Mouse (Mus musculus): ENCODE data around the gene Ubxn11. TPM values are rescaled to one million over a fixed set of nuclear protein-coding genes. Genes with fewer than 3 reads are reported as not detected.
A peak's percentile ranks its signal among the peaks of the same experiment; 100 is the strongest.

Gene Ubxn11
- total and polyA plus RNA-seq, 2 experiments = 0.09 to 0.66 TPM

GRCm38 (mm10) chr4:134061166-134061830, 41.1 kb upstream of the Ubxn11 start:
- WGBS = 68% methylated on average over 18 of the region's 18 CpGs
- H3K9ac ChIP-seq (ENCODE audit: low read depth, low read length) = no peak overlapping the region
- peak; percentile 46 for DNase-seq (ENCODE audit: extremely low read depth, low read depth, low spot score)

DNA sequence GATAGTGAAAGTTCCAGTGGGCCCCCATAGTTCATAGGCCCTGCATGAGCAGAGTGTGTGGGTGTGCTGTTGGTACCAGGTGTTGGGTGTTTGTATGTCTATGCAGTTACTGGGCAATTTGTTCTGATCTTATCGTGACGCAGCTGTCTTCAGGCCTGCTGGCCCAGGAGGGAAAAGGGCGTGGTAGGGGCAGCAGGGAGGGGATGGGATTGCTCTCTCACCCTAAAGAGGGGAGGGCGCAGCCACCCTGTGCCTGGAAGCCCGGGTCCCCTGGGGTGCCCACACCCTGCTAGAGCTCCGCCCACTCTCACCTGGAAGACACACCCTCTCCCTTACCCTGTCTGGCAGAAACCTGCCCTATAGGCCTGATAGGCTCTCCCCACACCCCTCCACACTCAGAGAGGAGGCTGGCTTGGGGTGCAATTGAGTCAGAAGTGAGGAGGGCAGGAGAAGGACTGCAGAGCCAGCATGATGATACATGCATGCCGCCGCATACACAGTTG, 40.4 kb upstream of the Ubxn11 start:
- H3K36me3 ChIP-seq (ENCODE audit: control insufficient read depth, insufficient read depth, low read length) = no peaks in the 10 kb centered on the region
- H3K79me2 ChIP-seq (ENCODE audit: control insufficient read depth, insufficient read depth, low read length) = no peaks in the 10 kb centered on the region
- WGBS = 73% methylated on average over 8 of the region's 8 CpGs
- no peaks in the 10 kb centered on the region; the same call in 1 of the 2 replicates for H3K4me1 ChIP-seq (ENCODE audit: control insufficient read depth, insufficient read depth, low read length)
- no peaks in the 10 kb centered on the region for H3K27me3 ChIP-seq (ENCODE audit: control insufficient read depth, insufficient read depth, low read length)
- no peak overlapping the region for H3K9ac ChIP-seq (ENCODE audit: low read depth, low read length)
- TF ChIP-seq CTCF (IDR thresholded peaks at IDR 0.05; ENCODE audit: low read depth, low read length) (no peak), POLR2A (IDR thresholded peaks at IDR 0.05; ENCODE audit: extremely low read depth, insufficient read depth, low read length) (no peak)
- H3K27ac ChIP-seq (replicated peaks; ENCODE audit: insufficient read depth, low read depth, low read length) = no peak overlapping the region
- no peak overlapping the region for H3K4me3 ChIP-seq (ENCODE audit: insufficient read depth, low read depth, low read length)
- DNase-seq (ENCODE audit: extremely low read depth, low read depth, low spot score) = no peak

More at GRCm38 (mm10) chr4:134061166-134061830, 41.1 kb upstream of the Ubxn11 start:
- Histone ChIP-seq H3K79me2 (ENCODE audit: control insufficient read depth, insufficient read depth, low read length) (no peaks in the 10 kb centered on the region), H3K27ac (replicated peaks; ENCODE audit: insufficient read depth, low read depth, low read length) (0 out of 2 replicates have a peak overlapping the region, but pooled peaks have one; percentile 38), H3K36me3 (ENCODE audit: control insufficient read depth, insufficient read depth, low read length) (no peaks in the 10 kb centered on the region), H3K27me3 (ENCODE audit: control insufficient read depth, insufficient read depth, low read length) (no peaks in the 10 kb centered on the region), H3K4me1 (ENCODE audit: control insufficient read depth, insufficient read depth, low read length) (no peaks in the 10 kb centered on the region; the same call in 1 of the 2 replicates), H3K4me3 (ENCODE audit: insufficient read depth, low read depth, low read length) (no peak overlapping the region)
- no peak for TF ChIP-seq POLR2A (IDR thresholded peaks at IDR 0.05; ENCODE audit: extremely low read depth, insufficient read depth, low read length)
- no peak for TF ChIP-seq CTCF (IDR thresholded peaks at IDR 0.05; ENCODE audit: low read depth, low read length)

GRCm38 (mm10) chr4:134062561-134062960, 39.8 kb upstream of the Ubxn11 start:
- DNase-seq (ENCODE audit: extremely low read depth, low read depth, low spot score) = no peak
- Histone ChIP-seq H3K9ac (ENCODE audit: low read depth, low read length) (no peak overlapping the region), H3K36me3 (ENCODE audit: control insufficient read depth, insufficient read depth, low read length) (no peaks in the 10 kb centered on the region), H3K27ac (replicated peaks; ENCODE audit: insufficient read depth, low read depth, low read length) (no peak overlapping the region), H3K79me2 (ENCODE audit: control insufficient read depth, insufficient read depth, low read length) (no peaks in the 10 kb centered on the region), H3K27me3 (ENCODE audit: control insufficient read depth, insufficient read depth, low read length) (no peaks in the 10 kb centered on the region), H3K4me1 (ENCODE audit: control insufficient read depth, insufficient read depth, low read length) (no peaks in the 10 kb centered on the region; the same call in 1 of the 2 replicates), H3K4me3 (ENCODE audit: insufficient read depth, low read depth, low read length) (no peak overlapping the region)
- no peak for TF ChIP-seq POLR2A (IDR thresholded peaks at IDR 0.05; ENCODE audit: extremely low read depth, insufficient read depth, low read length)
- TF ChIP-seq CTCF (IDR thresholded peaks at IDR 0.05; ENCODE audit: low read depth, low read length) = no peak
- WGBS = 56% methylated on average over 8 of the region's 8 CpGs

GRCm38 (mm10) chr4:134065431-134066004, 36.9 kb upstream of the Ubxn11 start:
- Histone ChIP-seq H3K4me1 (ENCODE audit: control insufficient read depth, insufficient read depth, low read length) (no peaks in the 10 kb centered on the region; the same call in 1 of the 2 replicates), H3K36me3 (ENCODE audit: control insufficient read depth, insufficient read depth, low read length) (no peaks in the 10 kb centered on the region), H3K27me3 (ENCODE audit: control insufficient read depth, insufficient read depth, low read length) (no peaks in the 10 kb centered on the region), H3K9ac (ENCODE audit: low read depth, low read length) (no peak overlapping the region), H3K79me2 (ENCODE audit: control insufficient read depth, insufficient read depth, low read length) (no peaks in the 10 kb centered on the region), H3K27ac (replicated peaks; ENCODE audit: insufficient read depth, low read depth, low read length) (no peak overlapping the region), H3K4me3 (ENCODE audit: insufficient read depth, low read depth, low read length) (no peak overlapping the region)
- DNase-seq (ENCODE audit: extremely low read depth, low read depth, low spot score) = no peak
- WGBS = 57% methylated on average over 23 of the region's 23 CpGs
- TF ChIP-seq CTCF (IDR thresholded peaks at IDR 0.05; ENCODE audit: low read depth, low read length) (no peak), POLR2A (IDR thresholded peaks at IDR 0.05; ENCODE audit: extremely low read depth, insufficient read depth, low read length) (no peak)

GRCm38 (mm10) chr4:134067383-134067782, 35.0 kb upstream of the Ubxn11 start:
- WGBS = 44% methylated on average over 8 of the region's 8 CpGs
- H3K36me3 ChIP-seq (ENCODE audit: control insufficient read depth, insufficient read depth, low read length) = no peaks in the 10 kb centered on the region
- peak; percentile 61 for DNase-seq (ENCODE audit: extremely low read depth, low read depth, low spot score)
- no peak overlapping the region for H3K27ac ChIP-seq (replicated peaks; ENCODE audit: insufficient read depth, low read depth, low read length)
- no peak overlapping the region for H3K9ac ChIP-seq (ENCODE audit: low read depth, low read length)
- H3K79me2 ChIP-seq (ENCODE audit: control insufficient read depth, insufficient read depth, low read length) = no peaks in the 10 kb centered on the region
- H3K4me3 ChIP-seq (ENCODE audit: insufficient read depth, low read depth, low read length) = no peak overlapping the region
- no peaks in the 10 kb centered on the region; the same call in 1 of the 2 replicates for H3K4me1 ChIP-seq (ENCODE audit: control insufficient read depth, insufficient read depth, low read length)
- H3K27me3 ChIP-seq (ENCODE audit: control insufficient read depth, insufficient read depth, low read length) = no peaks in the 10 kb centered on the region
- TF ChIP-seq CTCF (IDR thresholded peaks at IDR 0.05; ENCODE audit: low read depth, low read length) (no peak), POLR2A (IDR thresholded peaks at IDR 0.05; ENCODE audit: extremely low read depth, insufficient read depth, low read length) (no peak)
